Mouse (Mus musculus) thymus, adult 2 months (tissue): Measurements from ENCODE around the gene Myo18a. TPM values are rescaled to one million over a fixed set of nuclear protein-coding genes. Genes with fewer than 3 reads are reported as not detected.
A peak's percentile ranks its signal among the peaks of the same experiment; 100 is the strongest.

Experiments used
- DNase-seq: peaks from one replicate; pipeline ENCODE4 v3.0.0; 2021
- H3K27ac ChIP-seq: fragments of 200-500 bp; 2 replicates; pipeline ENCODE4 v1.5.1; 2012; ENCODE audit warnings: low read length, control low read depth; ENCODE audit not compliant: control insufficient read depth, insufficient read depth
- H3K27me3 ChIP-seq: fragments of 200-500 bp; 2 replicates; pipeline ENCODE4 v1.6.1; 2012; ENCODE audit warnings: mild to moderate bottlenecking, low read length, moderate library complexity, mixed read lengths; ENCODE audit not compliant: control insufficient read depth, insufficient read depth
- H3K36me3 ChIP-seq: fragments of 200-500 bp; 2 replicates; pipeline ENCODE4 v1.6.1; 2012; ENCODE audit warnings: mild to moderate bottlenecking, low read length, moderate library complexity; ENCODE audit not compliant: control insufficient read depth, insufficient read depth
- H3K4me1 ChIP-seq: fragments of 200-500 bp; replicated peaks from 2 replicates; pipeline ENCODE4 v1.6.1; 2012; ENCODE audit warnings: low read length; ENCODE audit not compliant: control insufficient read depth, insufficient read depth
- H3K4me3 ChIP-seq: fragments of 200-500 bp; 2 replicates; pipeline ENCODE4 v1.5.1; 2012; ENCODE audit warnings: mild to moderate bottlenecking, low read length, control low read depth, moderate library complexity; ENCODE audit not compliant: control insufficient read depth, insufficient read depth
- CTCF ChIP-seq: fragments of 200-500 bp; IDR thresholded peaks from 2 replicates; pipeline ENCODE4 v1.5.1; 2012; ENCODE audit warnings: mild to moderate bottlenecking, control low read depth, low read length, moderate library complexity, borderline replicate concordance; ENCODE audit not compliant: control insufficient read depth, poor library complexity, insufficient read depth; ENCODE audit errors: extremely low read depth
- POLR2A ChIP-seq: fragments of 200-500 bp; IDR thresholded peaks from 2 replicates; pipeline ENCODE4 v1.6.1; 2012; ENCODE audit warnings: mild to moderate bottlenecking, low read length, control low read depth, moderate library complexity; ENCODE audit not compliant: control insufficient read depth, poor library complexity, insufficient read depth; ENCODE audit errors: extremely low read depth
- WGBS: fragments of 180-500 bp; shearing (Covaris S2); methylation state at CpG from one replicate; pipeline ENCODE4 v1.1.7; 2018; 5-methylcytosine and 5-hydroxymethylcytosine counted together
- polyA plus RNA-seq: library from polyadenylated mRNA; depleted of rRNA; stranded (reverse); fragments of >200 nt; gene quantifications from 2 replicates; pipeline ENCODE4 v1.2.3, GENCODE M21; 2012

The Myo18a gene
- polyA plus RNA-seq, 1 experiment, result 105 TPM

DNA sequence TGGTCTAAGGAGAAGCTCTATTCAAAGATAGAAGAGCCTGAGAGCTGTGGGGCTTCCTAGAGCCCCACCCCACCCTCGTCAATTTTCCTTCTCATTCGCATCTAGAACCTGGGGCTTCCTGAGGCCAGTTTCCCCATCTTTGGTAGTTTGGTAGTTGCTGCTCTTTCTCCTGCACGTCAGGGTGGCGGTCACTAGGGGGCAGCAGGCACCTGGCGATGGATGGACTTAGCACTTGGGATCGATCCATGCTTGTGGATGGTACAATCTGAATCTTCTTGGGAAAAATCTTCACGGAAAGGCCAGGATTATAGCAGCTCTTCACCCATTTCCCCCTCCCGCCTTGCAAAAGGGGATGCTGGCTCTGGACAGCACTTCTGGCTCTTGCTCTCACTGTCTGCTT is 58.6 kb downstream of the Myo18a start:
- H3K36me3 ChIP-seq, result peaks cover 48% of the 10 kb centered on the region
- WGBS, result 63% methylated on average over 8 of the region's 8 CpGs
- DNase-seq, result peak; percentile 56
- no peak overlapping the region for H3K27ac ChIP-seq
- TF ChIP-seq CTCF (peak; percentile 86), POLR2A (no peak)
- no peaks in the 10 kb centered on the region for H3K4me1 ChIP-seq
- no peak overlapping the region for H3K4me3 ChIP-seq
- H3K27me3 ChIP-seq, result no peaks in the 10 kb centered on the region

DNA sequence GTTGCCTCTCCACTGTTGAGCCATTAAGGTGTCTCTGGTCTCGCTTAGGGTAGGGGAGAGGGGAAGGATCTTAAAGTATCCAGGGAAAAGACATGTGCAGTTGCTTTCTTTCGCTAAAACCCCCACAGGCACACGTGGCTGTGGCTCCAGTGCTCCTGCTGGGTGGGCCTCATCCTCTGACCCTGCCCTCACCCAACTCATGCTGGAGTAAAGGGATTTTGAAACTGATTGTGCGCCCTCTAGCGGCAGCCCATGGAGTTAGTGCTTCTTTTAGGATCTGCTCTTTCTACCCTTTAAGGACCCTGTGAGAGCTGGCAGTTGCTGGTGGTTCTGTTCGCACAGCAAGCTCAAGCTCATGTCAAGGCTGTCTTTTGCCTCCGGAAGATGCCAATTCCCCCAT is 59.7 kb downstream of the Myo18a start:
- no peaks in the 10 kb centered on the region for H3K4me1 ChIP-seq
- H3K27me3 ChIP-seq, result no peaks in the 10 kb centered on the region
- H3K27ac ChIP-seq, result no peak overlapping the region
- WGBS, result 39% methylated on average over 7 of the region's 7 CpGs
- H3K4me3 ChIP-seq, result no peak overlapping the region
- TF ChIP-seq CTCF (peak; percentile 84), POLR2A (no peak)
- H3K36me3 ChIP-seq, result peaks cover 48% of the 10 kb centered on the region
- peak; percentile 67 for DNase-seq

DNA sequence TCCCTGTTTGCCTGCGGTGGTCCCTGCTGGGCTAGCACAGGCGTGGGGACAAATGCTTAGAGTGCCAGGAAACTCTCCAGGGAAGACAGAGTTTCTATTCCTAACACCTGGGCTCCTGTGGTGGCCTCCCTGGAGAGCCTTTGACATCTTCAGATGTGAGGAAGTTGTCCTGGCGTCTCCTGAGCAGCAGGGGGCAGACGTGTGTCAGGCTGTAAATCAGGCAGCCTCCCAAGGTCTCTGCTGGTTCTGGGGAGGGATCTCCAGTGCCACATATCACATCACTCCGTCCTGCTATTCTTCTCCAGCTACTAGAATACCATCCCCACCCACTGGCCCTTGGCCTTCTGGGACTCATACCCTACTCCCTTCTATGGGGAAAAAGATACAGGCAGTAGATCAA is 62.8 kb downstream of the Myo18a start:
- TF ChIP-seq POLR2A (no peak), CTCF (peak; percentile 73; the same call in 1 of the 2 replicates)
- H3K4me3 ChIP-seq, result no peak overlapping the region
- peak; percentile 72 for DNase-seq
- no peaks in the 10 kb centered on the region for H3K27me3 ChIP-seq
- no peaks in the 10 kb centered on the region for H3K4me1 ChIP-seq
- H3K27ac ChIP-seq, result no peak overlapping the region
- peaks cover 56% of the 10 kb centered on the region for H3K36me3 ChIP-seq
- whole genome bisulfite sequencing, result 40% methylated on average over 5 of the region's 5 CpGs

DNA sequence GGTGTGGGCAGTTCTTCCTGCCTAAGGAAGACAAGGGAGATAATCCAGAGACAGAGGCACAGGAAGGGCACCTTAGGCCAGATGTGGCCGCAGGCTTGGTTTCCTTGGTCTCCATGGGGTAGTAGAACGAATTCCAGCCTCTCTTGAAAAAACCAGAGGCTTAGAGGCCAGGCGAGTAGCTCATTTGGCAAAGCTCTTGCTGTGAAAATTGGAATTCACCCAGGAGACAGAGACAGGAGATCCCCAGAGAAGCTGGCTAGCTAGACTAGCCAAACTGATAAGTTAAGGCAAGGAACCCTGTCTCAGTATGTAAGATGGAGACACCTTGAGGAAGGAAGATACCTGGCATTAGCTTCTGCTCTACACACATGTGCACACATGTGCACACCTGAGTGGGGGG is 63.3 kb downstream of the Myo18a start:
- Histone ChIP-seq H3K27me3 (no peaks in the 10 kb centered on the region), H3K4me3 (no peak overlapping the region), H3K36me3 (peaks cover 56% of the 10 kb centered on the region), H3K4me1 (no peaks in the 10 kb centered on the region), H3K27ac (no peak overlapping the region)
- WGBS, result 99% methylated on average over 3 of the region's 3 CpGs
- no peak for DNase-seq
- TF ChIP-seq CTCF (no peak), POLR2A (no peak)

DNA sequence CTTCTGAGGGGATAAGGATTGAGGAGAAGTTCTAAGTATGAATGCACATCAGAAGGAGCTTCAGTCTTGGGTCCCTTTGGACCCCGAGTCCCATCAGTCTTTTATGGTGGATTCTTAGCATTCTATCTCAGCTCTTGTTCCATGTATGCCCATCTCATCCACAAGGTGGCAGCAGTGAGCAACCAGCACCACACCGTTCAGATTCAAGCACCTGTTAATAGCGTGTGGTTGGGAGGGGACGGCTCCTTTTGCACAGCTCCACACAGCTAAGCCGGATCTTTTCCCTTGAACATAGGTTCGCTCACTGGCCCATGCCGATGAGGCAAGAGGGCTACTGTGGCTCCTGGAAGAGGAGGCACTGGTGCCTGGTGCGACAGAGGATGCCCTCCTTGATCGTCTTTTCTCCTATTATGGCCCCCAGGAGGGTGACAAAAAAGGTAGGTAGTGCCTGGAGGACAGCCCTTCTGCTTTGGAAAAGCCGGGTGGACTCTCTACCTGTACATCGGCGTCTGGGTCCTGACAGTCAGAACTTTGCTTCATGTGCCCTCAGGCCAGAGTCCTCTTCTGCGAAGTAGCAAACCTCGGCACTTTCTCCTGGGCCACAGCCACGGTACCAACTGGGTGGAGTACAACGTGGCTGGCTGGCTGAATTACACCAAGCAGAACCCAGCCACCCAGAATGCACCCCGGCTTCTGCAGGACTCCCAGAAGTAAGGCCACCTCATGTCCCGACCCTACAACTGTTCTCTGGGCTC is 64.4 kb downstream of the Myo18a start:
- no peak overlapping the region for H3K4me3 ChIP-seq
- peak; percentile 71 for DNase-seq
- H3K36me3 ChIP-seq, result peaks cover 59% of the 10 kb centered on the region
- peak; percentile 80; the same call in 1 of the 2 replicates for TF ChIP-seq CTCF
- no peak for TF ChIP-seq POLR2A
- no peaks in the 10 kb centered on the region for H3K27me3 ChIP-seq
- no peak overlapping the region for H3K27ac ChIP-seq
- no peaks in the 10 kb centered on the region for H3K4me1 ChIP-seq
- 69% methylated on average over 18 of the region's 18 CpGs for WGBS

DNA sequence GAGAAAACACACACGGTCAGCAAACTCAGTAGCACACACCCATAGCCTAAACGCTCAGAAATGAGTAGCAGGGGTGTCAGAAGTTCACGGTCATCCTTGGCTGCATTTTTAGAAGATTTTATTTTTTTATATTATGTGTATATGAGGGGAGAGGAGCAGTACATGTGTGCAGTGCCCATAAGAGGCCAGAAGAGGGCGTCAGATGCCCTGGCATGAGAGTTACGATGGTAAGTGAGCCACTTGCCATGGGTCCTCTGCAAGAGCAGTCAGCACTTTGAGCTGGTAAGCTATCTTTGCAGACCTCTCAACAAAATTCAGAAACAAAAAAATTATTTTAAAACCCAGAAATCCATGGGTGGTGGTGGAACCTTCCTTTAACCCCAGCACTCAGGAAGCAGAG is 65.1 kb downstream of the Myo18a start:
- Histone ChIP-seq H3K4me3 (no peak overlapping the region), H3K36me3 (peaks cover 62% of the 10 kb centered on the region)

More for the DNA sequence above, 65.1 kb downstream of the Myo18a start:
- Histone ChIP-seq H3K4me1 (no peaks in the 10 kb centered on the region), H3K27ac (no peak overlapping the region), H3K27me3 (no peaks in the 10 kb centered on the region)
- 98% methylated on average over 5 of the region's 5 CpGs for WGBS
- no peak for TF ChIP-seq CTCF
- TF ChIP-seq POLR2A, result no peak
- DNase-seq, result no peak
